Mouse (Mus musculus) stomach, postnatal 0 days (tissue): ENCODE measurements around the gene Trim37.

ENCODE experiments used
- CTCF ChIP-seq: IDR thresholded peaks from 2 replicates; pipeline ENCODE4 v1.5.1; 2016; ENCODE audit warnings: antibody characterized with exemption, low read depth, mild to moderate bottlenecking, moderate library complexity
- EP300 ChIP-seq: optimal IDR thresholded peaks from 2 replicates; pipeline ENCODE3; 2016; ENCODE audit warnings: antibody characterized with exemption

- no peak for TF ChIP-seq EP300
- no peak for TF ChIP-seq CTCF
These were observed 123.3 kb downstream of the Trim37 start for GRCm38 (mm10) chr11:87250132-87250531.
